Mouse (Mus musculus) adrenal gland, postnatal 36 days (tissue): ENCODE results near the gene Eps15. TPM values are rescaled to one million over a fixed set of nuclear protein-coding genes. Genes with fewer than 3 reads are reported as not detected.
"Not testable (repeated sequence)": the region's sequence is repeated elsewhere in the genome, so short reads cannot be mapped to it uniquely, and the experiment has no call there.

Experiments used
- DNase-seq, 2 experiments: peaks; one replicate each; pipeline ENCODE4 v3.0.0; 2021; ENCODE audit warnings: mixed read lengths in 1 of 2
- total RNA-seq, 2 experiments: library from RNA; stranded (reverse); gene quantifications; 2 replicates each; pipeline ENCODE4 v1.2.3; 2021

Gene Eps15
- total RNA-seq, 2 experiments from 2014 or later: 75.6 to 91.0 TPM

- DNase-seq: no peak
Observed at GRCm38 (mm10) chr4:109400366-109400980, 120.4 kb downstream of the Eps15 start.

- peak in 1 of 2 experiments; percentile 41 for DNase-seq
Observed at GRCm38 (mm10) chr4:109401176-109401689, 121.2 kb downstream of the Eps15 start.

- not testable (repeated sequence) for DNase-seq
Observed at GRCm38 (mm10) chr4:109404908-109405307, 124.8 kb downstream of the Eps15 start.

GRCm38 (mm10) chr4:109405415-109405814, 125.3 kb downstream of the Eps15 start:
- peak in 1 of 2 experiments; percentile 33 for DNase-seq

GRCm38 (mm10) chr4:109406054-109406485, 126.0 kb downstream of the Eps15 start:
- peak; percentile 86 to 89 for DNase-seq

- DNase-seq: peak; percentile 66 to 78
Observed at GRCm38 (mm10) chr4:109406486-109407175, 126.6 kb downstream of the Eps15 start, which contains the start of gene Ttc39a. TSS of gene Ttc39a (plus strand) at chr4:109406623.

GRCm38 (mm10) chr4:109407176-109407520, 127.1 kb downstream of the Eps15 start:
- no peak for DNase-seq

- no peak for DNase-seq
Observed at GRCm38 (mm10) chr4:109407701-109408485, 127.8 kb downstream of the Eps15 start.

GRCm38 (mm10) chr4:109410681-109411376, 130.8 kb downstream of the Eps15 start:
- no peak for DNase-seq

- no peak for DNase-seq
Observed at GRCm38 (mm10) chr4:109411377-109411967, 131.4 kb downstream of the Eps15 start.

- no peak for DNase-seq
Observed at GRCm38 (mm10) chr4:109412233-109412632, 132.2 kb downstream of the Eps15 start.

GRCm38 (mm10) chr4:109417998-109418397, 137.9 kb downstream of the Eps15 start:
- no peak for DNase-seq

- no peak for DNase-seq
Observed at GRCm38 (mm10) chr4:109419017-109419416, 138.9 kb downstream of the Eps15 start.

- no peak for DNase-seq
Observed at GRCm38 (mm10) chr4:109419563-109419962, 139.5 kb downstream of the Eps15 start.

GRCm38 (mm10) chr4:109420138-109420795, 140.2 kb downstream of the Eps15 start:
- peak; percentile 34 to 60 for DNase-seq

GRCm38 (mm10) chr4:109421608-109422007, 141.5 kb downstream of the Eps15 start:
- DNase-seq: no peak

GRCm38 (mm10) chr4:109422436-109422835, 142.4 kb downstream of the Eps15 start:
- DNase-seq: no peak

GRCm38 (mm10) chr4:109423438-109423837, 143.4 kb downstream of the Eps15 start:
- DNase-seq: no peak

GRCm38 (mm10) chr4:109427058-109427457, 147.0 kb downstream of the Eps15 start:
- no peak for DNase-seq

GRCm38 (mm10) chr4:109430250-109430649, 150.2 kb downstream of the Eps15 start:
- no peak for DNase-seq

GRCm38 (mm10) chr4:109430854-109431253, 150.8 kb downstream of the Eps15 start:
- DNase-seq: peak; percentile 55 to 65
